Mouse (Mus musculus): ENCODE measurements at regions not wholly inside any gene's neighbourhood (a gene's known extent, or its start where the extent isn't known, plus 50 kb on each side); places are given as distances from the start of the nearest gene placed in this dataset.
A peak's percentile ranks its signal among the peaks of the same experiment; 100 is the strongest.

DNA sequence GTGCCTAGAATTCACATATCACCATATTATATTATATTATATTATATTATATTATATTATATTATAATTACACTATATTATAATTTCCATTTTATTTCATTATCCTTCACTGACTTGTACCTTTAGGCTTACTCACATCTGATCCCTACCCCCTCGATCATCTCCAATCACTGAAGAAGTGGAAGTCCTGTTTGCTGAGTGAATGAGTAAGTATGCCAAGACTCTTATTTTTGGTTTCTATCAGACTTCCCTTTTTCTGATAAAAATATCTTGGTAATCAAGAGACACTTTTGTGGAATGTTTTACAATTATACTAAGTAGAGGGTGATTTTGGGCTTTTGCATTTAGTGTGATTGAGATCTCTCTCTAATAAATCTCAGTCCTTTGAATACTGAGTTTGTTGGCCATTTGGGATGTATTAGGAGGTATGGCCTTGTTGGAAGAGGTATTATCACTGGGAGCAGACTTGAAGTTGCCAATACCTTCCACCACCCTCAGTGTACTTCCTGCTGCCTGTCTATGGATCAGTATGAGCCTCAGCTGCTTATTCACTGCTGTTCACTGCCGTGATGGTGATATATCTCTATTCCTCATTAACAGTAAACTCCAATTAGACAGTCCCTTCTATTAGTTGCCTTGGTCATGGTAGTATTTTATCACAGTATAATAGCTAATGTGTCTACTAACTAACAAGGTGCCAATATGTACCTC lies 665.3 kb downstream of the Adgrl2 start:
- no peak for DNase-seq

- no peak for DNase-seq
Measured at GRCm38 (mm10) chr3:148321894-148322293, 668.5 kb downstream of the Adgrl2 start.

DNA sequence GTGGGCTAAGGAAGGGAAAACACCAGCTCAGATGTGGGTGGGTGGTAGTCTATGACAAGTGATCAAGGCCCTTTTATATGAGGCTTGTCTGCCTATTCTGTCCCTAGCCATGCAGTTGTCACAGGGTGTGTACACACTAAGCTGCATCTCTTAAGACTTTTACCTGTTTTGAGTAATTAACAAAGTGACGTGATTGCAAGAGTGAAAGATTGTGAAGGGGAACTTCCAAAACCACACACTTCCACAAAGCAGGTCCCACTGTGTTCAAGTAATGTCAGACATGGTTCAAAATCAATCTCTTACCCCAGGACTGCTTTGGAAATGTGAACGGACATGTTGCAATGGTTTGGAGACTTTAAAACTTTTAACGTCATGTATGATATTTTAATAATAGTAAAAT lies 674.2 kb downstream of the Adgrl2 start:
- no peak for DNase-seq

- DNase-seq, result no peak
Measured at GRCm38 (mm10) chr3:148315286-148315685, 675.1 kb downstream of the Adgrl2 start.

DNA sequence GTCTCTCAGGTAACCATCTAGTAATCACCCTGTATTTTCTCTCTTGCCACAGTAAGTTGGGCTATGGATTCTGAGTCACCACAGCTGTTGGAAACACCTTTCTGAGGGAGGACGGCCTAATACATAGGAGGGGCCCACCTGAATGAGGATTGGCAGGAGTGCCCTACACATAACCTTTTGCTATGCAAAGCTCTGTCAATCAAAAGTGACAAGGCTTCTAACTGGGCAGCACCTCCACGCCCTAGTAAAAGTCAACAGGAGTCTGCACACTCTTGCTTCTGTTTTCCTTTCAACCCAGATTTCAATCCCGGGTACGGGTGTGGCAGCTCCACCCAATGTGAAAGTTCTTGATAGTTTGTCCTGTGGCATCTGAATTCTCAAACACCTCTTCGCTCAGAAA lies 694.8 kb downstream of the Adgrl2 start:
- DNase-seq, result no peak

DNA sequence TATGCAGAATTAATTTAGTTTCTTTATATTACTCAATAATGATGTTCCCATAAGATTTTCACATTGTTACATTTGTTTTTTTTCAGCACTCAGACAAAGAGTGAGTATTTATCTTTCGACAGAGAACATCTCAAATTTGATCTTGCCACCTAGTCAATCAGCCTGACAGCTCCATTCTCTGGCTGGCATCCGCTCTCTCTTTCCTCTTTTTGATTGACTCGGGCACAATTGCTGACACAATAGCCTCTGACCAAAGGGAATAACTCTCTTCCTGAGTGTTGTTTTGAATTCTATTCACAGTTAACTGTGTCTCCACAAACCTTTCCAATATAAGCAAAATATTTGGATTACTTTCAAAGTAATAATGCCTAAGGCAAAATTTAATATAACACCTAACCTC lies 711.4 kb downstream of the Adgrl2 start:
- DNase-seq, result no peak

- DNase-seq, result no peak
Measured at GRCm38 (mm10) chr3:148272159-148272848, 718.1 kb downstream of the Adgrl2 start.

- no peak for DNase-seq
Measured at GRCm38 (mm10) chr3:148268812-148269211, 721.5 kb downstream of the Adgrl2 start.

- no peak for DNase-seq
Measured at GRCm38 (mm10) chr3:148259211-148259610, 731.1 kb downstream of the Adgrl2 start.

DNA sequence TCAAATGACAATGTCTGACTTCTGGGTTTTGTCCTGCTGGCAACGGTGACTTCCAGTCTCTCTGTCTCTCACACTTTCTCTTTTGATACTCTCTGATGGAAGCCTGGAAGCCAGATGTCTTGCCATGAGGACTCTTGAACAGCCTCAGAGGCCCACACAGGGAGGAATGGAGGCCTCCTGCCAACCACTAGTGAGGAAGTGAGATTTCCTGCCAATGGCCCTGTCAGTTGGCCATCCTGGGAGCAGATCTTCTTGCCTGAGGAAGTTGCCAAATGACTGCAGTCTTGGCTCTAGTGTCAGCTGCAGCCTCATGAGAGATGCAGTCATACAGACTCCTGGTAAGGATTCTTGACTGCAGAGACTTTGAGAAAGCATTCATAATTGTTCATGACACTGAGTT lies 741.7 kb downstream of the Adgrl2 start:
- peak; percentile 53 for DNase-seq

- no peak for DNase-seq
Measured at GRCm38 (mm10) chr3:148246786-148247185, 743.6 kb downstream of the Adgrl2 start.

GRCm38 (mm10) chr3:148238093-148238492 lies 752.3 kb downstream of the Adgrl2 start:
- no peak for DNase-seq

DNA sequence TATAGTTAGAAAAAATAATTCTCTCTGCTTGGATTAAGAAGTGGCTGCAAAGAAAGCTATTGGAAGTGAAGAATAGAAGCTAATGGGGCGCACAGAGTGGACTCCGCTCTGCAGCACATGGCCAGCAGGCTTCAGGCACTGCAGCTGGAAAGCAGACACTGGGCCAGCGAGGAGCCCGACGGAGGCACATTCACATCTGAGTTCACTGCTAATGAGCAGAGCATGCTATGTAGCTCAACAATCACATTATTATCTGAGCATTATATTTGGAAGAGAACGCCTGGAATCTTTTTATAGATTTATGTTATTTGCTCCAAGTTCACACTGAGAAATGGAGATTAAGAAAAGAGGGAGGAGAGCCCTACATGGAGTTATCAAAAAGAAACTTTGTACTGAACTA lies 752.8 kb downstream of the Adgrl2 start:
- DNase-seq, result no peak

- DNase-seq, result no peak
Measured at GRCm38 (mm10) chr3:148233616-148234015, 756.7 kb downstream of the Adgrl2 start.

- DNase-seq, result no peak
Measured at GRCm38 (mm10) chr3:148229192-148229591, 761.2 kb downstream of the Adgrl2 start.

DNA sequence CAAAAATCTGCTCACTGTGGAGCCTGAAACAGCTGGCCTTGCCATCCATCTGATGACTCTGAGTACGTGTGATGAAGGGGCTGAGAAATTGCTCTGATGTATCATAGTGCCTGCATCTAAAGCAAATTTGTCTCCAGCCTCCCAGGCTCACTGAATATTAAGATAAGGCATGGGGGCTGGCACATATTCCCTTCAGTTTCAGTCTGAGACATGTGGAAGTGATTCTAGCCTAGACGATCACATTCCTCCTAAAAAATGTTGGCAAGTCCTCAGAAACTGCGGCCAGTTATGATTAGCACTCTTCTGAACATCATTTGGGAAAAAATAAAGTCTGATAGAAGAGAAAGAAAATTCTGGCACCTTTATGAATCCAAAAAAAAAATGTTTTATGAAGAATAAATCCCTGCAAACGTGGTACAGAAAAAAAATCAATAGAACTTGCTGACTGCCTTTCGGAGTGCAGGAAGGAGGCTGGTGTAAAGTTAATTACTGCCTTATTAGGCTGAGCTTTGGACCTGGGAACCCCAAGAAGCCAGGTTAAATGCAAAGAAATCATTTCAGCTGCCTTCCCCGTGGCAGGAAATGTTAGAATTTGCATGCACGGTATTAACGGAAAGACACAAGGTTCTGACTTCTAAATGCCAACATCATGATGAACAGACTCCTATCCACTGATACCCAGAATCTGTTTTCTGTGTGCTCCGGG lies 762.2 kb downstream of the Adgrl2 start:
- no peak for DNase-seq

DNA sequence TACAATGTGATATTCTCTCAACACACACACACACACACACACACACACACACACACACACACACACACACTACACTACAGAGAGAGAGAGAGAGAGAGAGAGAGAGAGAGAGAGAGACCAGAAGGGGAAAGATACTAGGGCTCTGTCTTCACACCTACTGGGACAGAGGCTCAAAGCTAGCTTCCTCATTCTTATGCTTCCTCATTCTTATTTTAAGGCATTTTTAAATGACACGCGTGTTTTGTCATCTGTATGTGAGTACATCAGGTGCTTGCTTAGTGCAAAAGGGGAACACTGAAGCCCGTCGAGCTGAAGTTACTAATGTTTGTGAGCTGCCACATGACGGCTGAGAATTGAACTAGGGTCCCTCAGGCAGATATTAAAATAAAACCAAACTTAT lies 769.5 kb downstream of the Adgrl2 start:
- DNase-seq, result no peak

- no peak for DNase-seq
Measured at GRCm38 (mm10) chr3:148220024-148220590, 770.2 kb downstream of the Adgrl2 start.

DNA sequence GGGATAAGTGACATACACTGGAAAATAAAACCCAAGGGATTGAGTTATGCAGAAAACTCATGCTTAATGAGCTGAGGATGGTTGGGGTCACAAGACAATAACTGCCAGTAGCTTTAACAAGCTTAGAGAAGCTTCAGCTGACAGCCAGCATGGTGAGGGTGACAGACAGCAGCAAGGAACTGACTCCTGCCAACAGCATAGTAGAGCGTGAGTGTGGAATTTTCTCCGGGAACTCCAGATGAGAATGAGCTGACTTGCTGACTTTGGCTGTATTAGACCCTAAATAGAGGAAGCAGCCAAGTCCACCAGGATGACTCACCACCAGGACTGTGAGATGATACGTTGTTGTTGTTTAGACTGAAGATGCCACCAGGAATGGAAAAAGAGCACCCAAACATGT lies 788.2 kb downstream of the Adgrl2 start:
- no peak for DNase-seq

DNA sequence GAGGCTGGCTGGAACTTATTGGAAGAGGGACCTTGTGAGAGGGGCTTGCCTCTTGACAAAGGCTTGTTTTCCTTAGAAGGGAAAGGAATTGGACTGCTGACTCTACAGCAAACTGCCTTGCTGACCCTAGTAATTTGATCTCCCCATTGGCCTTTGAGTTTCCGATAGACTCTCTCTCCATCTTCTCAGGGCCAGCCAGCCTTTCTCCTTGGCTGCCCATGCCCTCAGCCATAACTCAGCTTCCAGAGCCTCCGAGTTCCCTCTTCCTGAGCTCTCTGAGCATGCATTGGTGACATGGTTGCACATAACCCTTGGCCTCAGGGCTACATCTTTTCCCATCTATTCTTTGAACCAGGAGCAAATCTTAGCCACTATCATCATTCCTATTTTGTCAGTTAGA lies 803.7 kb downstream of the Adgrl2 start:
- DNase-seq, result no peak

DNA sequence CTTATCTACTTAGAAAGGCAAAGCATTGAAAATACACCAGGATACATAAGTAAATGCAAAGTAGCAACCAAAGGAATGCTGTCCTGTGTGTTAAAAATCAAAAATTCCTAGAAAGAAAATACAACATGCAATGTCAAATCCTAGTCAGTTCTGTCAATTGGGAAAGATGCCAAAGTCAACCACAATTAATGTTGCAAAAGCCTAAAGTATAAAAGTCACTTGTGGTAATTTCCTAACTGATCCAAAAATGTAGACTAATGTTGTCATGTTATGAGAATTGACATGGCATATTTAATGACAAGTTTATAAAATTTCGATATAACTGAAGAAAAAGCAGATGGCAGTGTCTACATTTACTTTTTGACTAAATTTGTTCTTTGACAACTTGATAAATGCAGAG lies 822.8 kb downstream of the Adgrl2 start:
- no peak for DNase-seq

DNA sequence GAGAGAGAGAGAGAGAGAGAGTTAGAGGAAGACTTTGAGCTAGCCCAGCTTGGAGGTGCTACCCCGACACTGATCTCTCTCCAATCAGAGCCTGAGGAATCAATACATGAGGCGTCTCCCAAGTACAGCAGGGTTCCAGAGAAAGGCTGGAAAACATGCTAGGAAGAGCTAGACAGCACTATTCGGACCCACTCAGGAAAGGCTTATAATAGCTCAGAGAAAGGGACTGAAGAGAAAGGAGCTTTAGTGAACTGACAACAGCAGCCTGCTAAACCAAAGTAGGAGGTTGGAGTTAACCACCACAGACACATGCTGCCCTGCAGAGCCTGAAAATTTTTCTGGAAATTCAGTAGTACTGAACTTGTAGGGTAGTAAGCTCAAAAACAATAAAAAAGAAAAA lies 831.3 kb downstream of the Adgrl2 start:
- no peak for DNase-seq

DNA sequence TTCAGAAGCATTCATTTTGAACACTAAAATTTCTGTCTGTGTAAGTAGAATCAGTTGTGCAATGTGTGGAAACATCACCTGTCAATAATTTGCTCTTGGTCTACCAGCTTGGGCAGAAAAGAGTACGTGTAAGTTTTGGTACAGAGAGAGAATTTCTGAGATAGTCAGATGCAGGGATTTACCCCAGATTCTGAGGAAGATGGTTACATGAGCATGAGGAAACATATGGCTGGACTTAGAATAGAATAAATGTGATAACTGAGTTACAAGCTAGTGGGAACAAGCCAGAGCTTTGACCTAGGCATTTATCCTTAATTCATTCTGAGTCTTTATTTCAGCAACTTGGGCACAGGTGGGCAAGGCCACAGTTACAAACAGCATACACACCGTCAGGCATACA lies 831.8 kb downstream of the Adgrl2 start:
- DNase-seq, result no peak

DNA sequence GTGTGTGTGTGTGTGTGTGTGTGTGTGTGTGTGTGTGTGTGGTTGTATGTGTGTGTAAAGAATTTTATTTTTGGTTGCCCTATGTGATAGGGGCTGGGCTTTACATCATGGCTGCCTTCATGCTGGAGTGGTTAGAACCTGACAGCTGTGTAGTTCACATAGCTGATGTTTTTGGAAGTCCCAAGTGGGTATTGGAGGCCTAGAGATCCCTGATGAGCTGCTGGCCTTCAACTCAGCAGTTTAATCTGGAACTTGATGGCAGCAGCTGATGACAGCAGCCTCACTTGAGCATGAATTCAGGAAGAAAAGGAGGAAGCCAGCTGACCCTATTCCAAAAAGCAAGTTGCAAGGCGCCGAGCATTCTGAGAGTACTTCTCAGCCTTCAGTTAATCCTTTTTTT lies 846.6 kb downstream of the Adgrl2 start:
- no peak for DNase-seq

All from cerebellum, adult 11-12 months (tissue).